Mouse (Mus musculus): ENCODE data around the gene Lmo4. TPM values are rescaled to one million over a fixed set of nuclear protein-coding genes. Genes with fewer than 3 reads are reported as not detected.

The Lmo4 gene
- total RNA-seq, 2 experiments from 2014 or later = 201 to 231 TPM

- DNase-seq (ENCODE audit: extremely low spot score in 1 of 2, low spot score in 1 of 2) = peak; percentile 79 to 87
These were observed 532 bp upstream of the Lmo4 start for GRCm38 (mm10) chr3:144205351-144206153.

- DNase-seq (ENCODE audit: extremely low spot score in 1 of 2, low spot score in 1 of 2) = no peak
These were observed 1.0 kb downstream of the Lmo4 start for GRCm38 (mm10) chr3:144203988-144204412.

GRCm38 (mm10) chr3:144203259-144203987 is 1.6 kb downstream of the Lmo4 start:
- DNase-seq (ENCODE audit: extremely low spot score in 1 of 2, low spot score in 1 of 2) = no peak

GRCm38 (mm10) chr3:144202574-144203258 is 2.3 kb downstream of the Lmo4 start:
- DNase-seq (ENCODE audit: extremely low spot score in 1 of 2, low spot score in 1 of 2) = no peak

GRCm38 (mm10) chr3:144201794-144202573 is 3.0 kb downstream of the Lmo4 start:
- peak; percentile 56 to 62 for DNase-seq (ENCODE audit: extremely low spot score in 1 of 2, low spot score in 1 of 2)

GRCm38 (mm10) chr3:144185327-144186152 is 19.5 kb downstream of the Lmo4 start:
- DNase-seq (ENCODE audit: extremely low spot score in 1 of 2, low spot score in 1 of 2) = no peak

- no peak for DNase-seq (ENCODE audit: extremely low spot score in 1 of 2, low spot score in 1 of 2)
These were observed 20.1 kb downstream of the Lmo4 start for GRCm38 (mm10) chr3:144184918-144185317.

GRCm38 (mm10) chr3:144182229-144182628 is 22.8 kb downstream of the Lmo4 start:
- DNase-seq (ENCODE audit: extremely low spot score in 1 of 2, low spot score in 1 of 2) = no peak

GRCm38 (mm10) chr3:144178937-144179336 is 26.1 kb downstream of the Lmo4 start:
- no peak for DNase-seq (ENCODE audit: extremely low spot score in 1 of 2, low spot score in 1 of 2)

- DNase-seq (ENCODE audit: extremely low spot score in 1 of 2, low spot score in 1 of 2) = no peak
These were observed 31.0 kb downstream of the Lmo4 start for GRCm38 (mm10) chr3:144173866-144174588.

- DNase-seq (ENCODE audit: extremely low spot score in 1 of 2, low spot score in 1 of 2) = no peak
These were observed 31.9 kb downstream of the Lmo4 start for GRCm38 (mm10) chr3:144173138-144173537.

GRCm38 (mm10) chr3:144171749-144172148 is 33.3 kb downstream of the Lmo4 start:
- DNase-seq (ENCODE audit: extremely low spot score in 1 of 2, low spot score in 1 of 2) = no peak

- DNase-seq (ENCODE audit: extremely low spot score in 1 of 2, low spot score in 1 of 2) = no peak
These were observed 34.5 kb downstream of the Lmo4 start for GRCm38 (mm10) chr3:144170539-144170938.

- no peak for DNase-seq (ENCODE audit: extremely low spot score in 1 of 2, low spot score in 1 of 2)
These were observed 38.4 kb downstream of the Lmo4 start for GRCm38 (mm10) chr3:144166439-144167155.

- DNase-seq (ENCODE audit: extremely low spot score in 1 of 2, low spot score in 1 of 2) = no peak
These were observed 39.6 kb downstream of the Lmo4 start for GRCm38 (mm10) chr3:144165439-144165838.

GRCm38 (mm10) chr3:144164665-144165385 is 40.2 kb downstream of the Lmo4 start:
- DNase-seq (ENCODE audit: extremely low spot score in 1 of 2, low spot score in 1 of 2) = no peak

- no peak for DNase-seq (ENCODE audit: extremely low spot score in 1 of 2, low spot score in 1 of 2)
These were observed 41.3 kb downstream of the Lmo4 start for GRCm38 (mm10) chr3:144163718-144164117.

Data from layer of hippocampus, postnatal 25 days (tissue).